Mouse (Mus musculus): Measurements from ENCODE around the gene Reck. TPM values are rescaled to one million over a fixed set of nuclear protein-coding genes. Genes with fewer than 3 reads are reported as not detected.

Reck gene
- polyA plus RNA-seq, 2 experiments, result 1.6 to 1.7 TPM

GRCm38 (mm10) chr4:43838326-43838725 is 37.0 kb upstream of the Reck start:
- no peak overlapping the region for H3K27ac ChIP-seq
- no peaks in the 10 kb centered on the region for H3K9me3 ChIP-seq (ENCODE audit: control insufficient read depth, low read length)
- no peak overlapping the region for H3K9ac ChIP-seq (replicated peaks)
- no peaks in the 10 kb centered on the region for H3K36me3 ChIP-seq (replicated peaks; ENCODE audit: control insufficient read depth, insufficient read depth, low read depth)
- H3K4me3 ChIP-seq (ENCODE audit: insufficient read depth in 1 of 2, low read depth in 2 of 2, low read length in 2 of 2), result no peak overlapping the region
- WGBS (ENCODE audit: insufficient replicate concordance), result 52% methylated on average over 3 of the region's 3 CpGs
- H3K27me3 ChIP-seq (ENCODE audit: control insufficient read depth, insufficient read depth, low read length), result no peaks in the 10 kb centered on the region
- no peak for DNase-seq (ENCODE audit: low read depth in 3 of 3, low spot score in 3 of 3)
- H3K4me1 ChIP-seq (replicated peaks; ENCODE audit: control insufficient read depth in 2 of 2, insufficient read depth in 2 of 2, low read length in 1 of 2), result no peaks in the 10 kb centered on the region
- TF ChIP-seq CTCF (IDR thresholded peaks at IDR 0.05; ENCODE audit: low read depth), result no peak
- no peak for ATAC-seq (ENCODE audit: insufficient read depth)
- no peak overlapping the region for H3K4me2 ChIP-seq (ENCODE audit: low read depth)

- no peak for TF ChIP-seq CTCF (IDR thresholded peaks at IDR 0.05; ENCODE audit: low read depth)
- TF ChIP-seq EP300 (IDR thresholded peaks at IDR 0.05; ENCODE audit: low read depth), result no peak
- Histone ChIP-seq H3K9ac (replicated peaks) (no peak within 1 kb of the TSS), H3K36me3 (replicated peaks; ENCODE audit: control insufficient read depth, insufficient read depth, low read depth) (no peaks in the 10 kb centered on the region), H3K4me1 (replicated peaks; ENCODE audit: control insufficient read depth in 2 of 2, insufficient read depth in 2 of 2, low read length in 1 of 2) (no peaks in the 10 kb centered on the region), H3K27me3 (ENCODE audit: control insufficient read depth, insufficient read depth, low read length) (no peaks in the 10 kb centered on the region), H3K4me3 (ENCODE audit: insufficient read depth in 1 of 2, low read depth in 2 of 2, low read length in 2 of 2) (no peak within 1 kb of the TSS), H3K9me3 (ENCODE audit: control insufficient read depth, low read length) (no peaks in the 10 kb centered on the region), H3K27ac (no peak within 1 kb of the TSS), H3K4me2 (ENCODE audit: low read depth) (no peak within 1 kb of the TSS)
- ATAC-seq (ENCODE audit: insufficient read depth) (no peak), DNase-seq (ENCODE audit: low read depth in 3 of 3, low spot score in 3 of 3) (no peak)
- whole genome bisulfite sequencing (ENCODE audit: insufficient replicate concordance), result 47% methylated on average over 1 of the region's 1 CpGs
These were observed 35.2 kb upstream of the Reck start, which contains the start of gene Olfr157 for GRCm38 (mm10) chr4:43840101-43840500. Olfr157 (minus strand) TSS chr4:43840201.

GRCm38 (mm10) chr4:43851265-43851664 is 24.1 kb upstream of the Reck start, which contains the start of gene Olfr155:
Olfr155 (plus strand) TSS chr4:43851565.
- H3K4me1 ChIP-seq (replicated peaks; ENCODE audit: control insufficient read depth in 2 of 2, insufficient read depth in 2 of 2, low read length in 1 of 2), result no peaks in the 10 kb centered on the region
- H3K4me3 ChIP-seq (ENCODE audit: insufficient read depth in 1 of 2, low read depth in 2 of 2, low read length in 2 of 2), result no peak within 1 kb of the TSS
- ATAC-seq (ENCODE audit: insufficient read depth) (no peak), DNase-seq (ENCODE audit: low read depth in 3 of 3, low spot score in 3 of 3) (no peak)
- no peak within 1 kb of the TSS for H3K27ac ChIP-seq
- H3K9ac ChIP-seq (replicated peaks), result no peak within 1 kb of the TSS
- H3K36me3 ChIP-seq (replicated peaks; ENCODE audit: control insufficient read depth, insufficient read depth, low read depth), result no peaks in the 10 kb centered on the region
- WGBS (ENCODE audit: insufficient replicate concordance), result 65% methylated on average over 6 of the region's 6 CpGs
- no peak for TF ChIP-seq EP300 (IDR thresholded peaks at IDR 0.05; ENCODE audit: low read depth)
- no peak for TF ChIP-seq CTCF (IDR thresholded peaks at IDR 0.05; ENCODE audit: low read depth)
- no peaks in the 10 kb centered on the region for H3K9me3 ChIP-seq (ENCODE audit: control insufficient read depth, low read length)
- no peaks in the 10 kb centered on the region for H3K27me3 ChIP-seq (ENCODE audit: control insufficient read depth, insufficient read depth, low read length)
- H3K4me2 ChIP-seq (ENCODE audit: low read depth), result no peak within 1 kb of the TSS

GRCm38 (mm10) chr4:43854101-43854500 is 21.2 kb upstream of the Reck start:
- 54% methylated on average over 8 of the region's 8 CpGs for WGBS (ENCODE audit: insufficient replicate concordance)
- no peak overlapping the region for H3K27ac ChIP-seq
- H3K27me3 ChIP-seq (ENCODE audit: control insufficient read depth, insufficient read depth, low read length), result no peaks in the 10 kb centered on the region
- no peak for TF ChIP-seq EP300 (IDR thresholded peaks at IDR 0.05; ENCODE audit: low read depth)
- no peak for TF ChIP-seq CTCF (IDR thresholded peaks at IDR 0.05; ENCODE audit: low read depth)
- no peak overlapping the region for H3K9ac ChIP-seq (replicated peaks)
- H3K9me3 ChIP-seq (ENCODE audit: control insufficient read depth, low read length), result no peaks in the 10 kb centered on the region
- no peaks in the 10 kb centered on the region for H3K36me3 ChIP-seq (replicated peaks; ENCODE audit: control insufficient read depth, insufficient read depth, low read depth)
- ATAC-seq (ENCODE audit: insufficient read depth), result no peak
- no peak overlapping the region for H3K4me2 ChIP-seq (ENCODE audit: low read depth)
- no peak for DNase-seq (ENCODE audit: low read depth in 3 of 3, low spot score in 3 of 3)
- H3K4me3 ChIP-seq (ENCODE audit: insufficient read depth in 1 of 2, low read depth in 2 of 2, low read length in 2 of 2), result no peak overlapping the region
- no peaks in the 10 kb centered on the region for H3K4me1 ChIP-seq (replicated peaks; ENCODE audit: control insufficient read depth in 2 of 2, insufficient read depth in 2 of 2, low read length in 1 of 2)

- no peaks in the 10 kb centered on the region for H3K36me3 ChIP-seq (replicated peaks; ENCODE audit: control insufficient read depth, insufficient read depth, low read depth)
- H3K4me3 ChIP-seq (ENCODE audit: insufficient read depth in 1 of 2, low read depth in 2 of 2, low read length in 2 of 2), result no peak overlapping the region
- 70% methylated on average over 10 of the region's 10 CpGs for WGBS (ENCODE audit: insufficient replicate concordance)
- H3K4me1 ChIP-seq (replicated peaks; ENCODE audit: control insufficient read depth in 2 of 2, insufficient read depth in 2 of 2, low read length in 1 of 2), result no peaks in the 10 kb centered on the region
- no peaks in the 10 kb centered on the region for H3K27me3 ChIP-seq (ENCODE audit: control insufficient read depth, insufficient read depth, low read length)
- H3K27ac ChIP-seq, result no peak overlapping the region
- DNase-seq (ENCODE audit: low read depth in 3 of 3, low spot score in 3 of 3) (no peak), ATAC-seq (ENCODE audit: insufficient read depth) (no peak)
- no peaks in the 10 kb centered on the region for H3K9me3 ChIP-seq (ENCODE audit: control insufficient read depth, low read length)
- H3K4me2 ChIP-seq (ENCODE audit: low read depth), result no peak overlapping the region
- TF ChIP-seq EP300 (IDR thresholded peaks at IDR 0.05; ENCODE audit: low read depth) (no peak), CTCF (IDR thresholded peaks at IDR 0.05; ENCODE audit: low read depth) (no peak)
- no peak overlapping the region for H3K9ac ChIP-seq (replicated peaks)
These were observed 15.4 kb upstream of the Reck start for GRCm38 (mm10) chr4:43859886-43860285.

Data from liver, embryonic 14.5 days (tissue).